Mouse (Mus musculus): ENCODE measurements around the gene Pitpnc1. TPM values are rescaled to one million over a fixed set of nuclear protein-coding genes. Genes with fewer than 3 reads are reported as not detected.
A peak's percentile ranks its signal among the peaks of the same experiment; 100 is the strongest.

The Pitpnc1 gene
- polyA plus RNA-seq, 1 experiment, result 14.0 TPM

DNA sequence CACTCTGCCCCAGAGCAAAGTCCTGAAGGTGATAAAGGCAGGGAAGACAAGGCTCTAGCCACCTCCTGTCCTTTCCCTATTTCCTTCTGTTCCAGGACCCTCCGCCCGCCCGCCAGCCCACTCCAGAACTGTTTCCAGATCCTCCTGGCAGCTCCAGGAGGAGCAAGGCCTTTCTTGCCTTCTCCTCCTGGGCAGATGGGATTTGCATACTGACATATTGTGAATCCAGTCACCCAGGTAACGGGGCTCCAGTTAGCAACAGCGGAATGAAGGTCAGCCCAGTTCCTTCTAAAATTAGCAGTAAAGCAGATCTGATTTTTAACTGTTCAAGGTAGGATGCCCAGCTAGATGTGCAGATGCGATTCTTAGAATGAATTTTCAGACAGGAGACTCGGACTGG lies 114.3 kb downstream of the Pitpnc1 start:
- no peak for TF ChIP-seq POLR2A (IDR thresholded peaks at IDR 0.05; ENCODE audit: borderline replicate concordance, control insufficient read depth, low read depth, low read length)
- no peak for TF ChIP-seq CTCF (IDR thresholded peaks at IDR 0.05; ENCODE audit: control insufficient read depth, insufficient read depth, low read length)
- H3K27ac ChIP-seq (ENCODE audit: control insufficient read depth, insufficient read depth, low read depth, low read length, poor library complexity), result no peak overlapping the region
- WGBS, result 86% methylated on average over 7 of the region's 7 CpGs
- no peaks in the 10 kb centered on the region for H3K4me1 ChIP-seq (ENCODE audit: control insufficient read depth, insufficient read depth, low read length)
- no peak overlapping the region for H3K4me3 ChIP-seq (replicated peaks; ENCODE audit: control insufficient read depth, low read depth, low read length)

GRCm38 (mm10) chr11:107355526-107355925 lies 115.0 kb downstream of the Pitpnc1 start:
- no peak overlapping the region for H3K4me3 ChIP-seq (replicated peaks; ENCODE audit: control insufficient read depth, low read depth, low read length)
- no peak for TF ChIP-seq CTCF (IDR thresholded peaks at IDR 0.05; ENCODE audit: control insufficient read depth, insufficient read depth, low read length)
- no peak for TF ChIP-seq POLR2A (IDR thresholded peaks at IDR 0.05; ENCODE audit: borderline replicate concordance, control insufficient read depth, low read depth, low read length)
- WGBS, result 87% methylated on average over 3 of the region's 3 CpGs
- H3K4me1 ChIP-seq (ENCODE audit: control insufficient read depth, insufficient read depth, low read length), result no peaks in the 10 kb centered on the region
- H3K27ac ChIP-seq (ENCODE audit: control insufficient read depth, insufficient read depth, low read depth, low read length, poor library complexity), result no peak overlapping the region

DNA sequence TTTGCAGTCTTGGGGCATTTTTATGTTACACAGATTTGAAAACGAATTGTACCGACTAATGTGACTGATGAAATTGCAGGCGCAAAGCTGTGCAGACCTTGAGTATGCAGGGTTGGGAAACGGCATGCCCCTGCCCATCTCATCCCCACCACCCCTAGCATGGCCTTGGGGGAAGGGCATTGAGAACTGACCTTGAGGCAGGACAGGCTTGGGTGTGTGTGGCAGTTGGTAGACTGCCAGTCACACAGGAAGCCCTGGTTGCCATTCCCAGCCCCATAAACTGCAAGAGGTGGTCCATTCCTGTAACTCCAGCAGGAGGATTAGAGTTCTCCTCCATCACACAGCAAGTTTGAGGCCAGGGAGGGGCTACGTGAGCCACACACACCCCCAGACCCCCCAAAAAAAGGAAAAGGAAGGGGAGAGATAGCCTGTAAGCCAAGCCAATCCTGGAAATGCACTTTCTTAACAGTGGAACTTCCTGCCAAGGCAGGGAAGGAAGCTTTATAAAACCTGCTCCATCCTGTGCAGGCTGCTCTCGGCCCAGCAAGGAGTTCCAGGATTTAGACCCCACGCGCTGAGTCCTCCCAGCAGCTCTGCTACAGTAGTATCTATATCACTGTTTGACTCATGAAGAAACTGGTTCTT lies 115.9 kb downstream of the Pitpnc1 start:
- Histone ChIP-seq H3K27ac (ENCODE audit: control insufficient read depth, insufficient read depth, low read depth, low read length, poor library complexity) (no peak overlapping the region), H3K4me3 (replicated peaks; ENCODE audit: control insufficient read depth, low read depth, low read length) (no peak overlapping the region), H3K4me1 (ENCODE audit: control insufficient read depth, insufficient read depth, low read length) (no peaks in the 10 kb centered on the region)
- TF ChIP-seq POLR2A (IDR thresholded peaks at IDR 0.05; ENCODE audit: borderline replicate concordance, control insufficient read depth, low read depth, low read length), result no peak
- TF ChIP-seq CTCF (IDR thresholded peaks at IDR 0.05; ENCODE audit: control insufficient read depth, insufficient read depth, low read length), result no peak
- WGBS, result 72% methylated on average over 8 of the region's 8 CpGs

- Histone ChIP-seq H3K4me1 (ENCODE audit: control insufficient read depth, insufficient read depth, low read length) (no peaks in the 10 kb centered on the region; the same call in 1 of the 2 replicates), H3K4me3 (replicated peaks; ENCODE audit: control insufficient read depth, low read depth, low read length) (no peak overlapping the region), H3K27ac (ENCODE audit: control insufficient read depth, insufficient read depth, low read depth, low read length, poor library complexity) (no peak overlapping the region)
- WGBS, result 84% methylated on average over 7 of the region's 7 CpGs
- TF ChIP-seq CTCF (IDR thresholded peaks at IDR 0.05; ENCODE audit: control insufficient read depth, insufficient read depth, low read length) (no peak), POLR2A (IDR thresholded peaks at IDR 0.05; ENCODE audit: borderline replicate concordance, control insufficient read depth, low read depth, low read length) (no peak)
Measured at GRCm38 (mm10) chr11:107352596-107352995, 117.9 kb downstream of the Pitpnc1 start.

- no peak overlapping the region for H3K27ac ChIP-seq (ENCODE audit: control insufficient read depth, insufficient read depth, low read depth, low read length, poor library complexity)
- H3K4me1 ChIP-seq (ENCODE audit: control insufficient read depth, insufficient read depth, low read length), result no peaks in the 10 kb centered on the region; the same call in 1 of the 2 replicates
- no peak overlapping the region for H3K4me3 ChIP-seq (replicated peaks; ENCODE audit: control insufficient read depth, low read depth, low read length)
- TF ChIP-seq POLR2A (IDR thresholded peaks at IDR 0.05; ENCODE audit: borderline replicate concordance, control insufficient read depth, low read depth, low read length), result no peak
- WGBS, result 93% methylated on average over 7 of the region's 7 CpGs
Measured at GRCm38 (mm10) chr11:107349756-107350155, 120.7 kb downstream of the Pitpnc1 start.

- H3K4me1 ChIP-seq (ENCODE audit: control insufficient read depth, insufficient read depth, low read length), result peaks cover 3% of the 10 kb centered on the region
- no peak for TF ChIP-seq CTCF (IDR thresholded peaks at IDR 0.05; ENCODE audit: control insufficient read depth, insufficient read depth, low read length)
- 85% methylated on average over 4 of the region's 4 CpGs for WGBS
Measured at GRCm38 (mm10) chr11:107343031-107343430, 127.5 kb downstream of the Pitpnc1 start.

DNA sequence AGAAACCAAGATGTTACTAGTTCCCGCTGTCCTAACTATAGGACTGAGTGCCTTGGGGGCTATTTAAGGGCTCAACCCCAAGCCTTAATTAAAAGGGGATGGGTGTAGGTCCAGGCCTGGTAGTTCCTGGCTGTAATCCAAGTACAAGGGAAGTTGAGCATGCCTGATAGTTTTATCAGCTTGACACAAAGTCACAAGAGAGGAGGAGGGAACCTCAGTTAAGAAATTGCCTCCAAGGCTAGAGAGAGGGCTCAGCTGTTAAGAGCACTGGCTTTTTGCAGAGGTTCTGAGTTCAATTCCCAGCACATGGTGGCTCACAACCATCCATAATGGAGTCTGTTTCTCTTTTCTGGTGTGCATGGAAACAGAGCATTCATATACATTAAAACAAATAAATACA lies 128.1 kb downstream of the Pitpnc1 start:
- Histone ChIP-seq H3K27ac (ENCODE audit: control insufficient read depth, insufficient read depth, low read depth, low read length, poor library complexity) (no peak overlapping the region), H3K4me3 (replicated peaks; ENCODE audit: control insufficient read depth, low read depth, low read length) (no peak overlapping the region), H3K4me1 (ENCODE audit: control insufficient read depth, insufficient read depth, low read length) (peaks cover 3% of the 10 kb centered on the region)
- no peak for TF ChIP-seq POLR2A (IDR thresholded peaks at IDR 0.05; ENCODE audit: borderline replicate concordance, control insufficient read depth, low read depth, low read length)
- no peak for TF ChIP-seq CTCF (IDR thresholded peaks at IDR 0.05; ENCODE audit: control insufficient read depth, insufficient read depth, low read length)
- 63% methylated on average over 1 of the region's 1 CpGs for WGBS

More at GRCm38 (mm10) chr11:107343031-107343430, 127.5 kb downstream of the Pitpnc1 start:
- no peak overlapping the region for H3K4me3 ChIP-seq (replicated peaks; ENCODE audit: control insufficient read depth, low read depth, low read length)
- no peak overlapping the region for H3K27ac ChIP-seq (ENCODE audit: control insufficient read depth, insufficient read depth, low read depth, low read length, poor library complexity)

DNA sequence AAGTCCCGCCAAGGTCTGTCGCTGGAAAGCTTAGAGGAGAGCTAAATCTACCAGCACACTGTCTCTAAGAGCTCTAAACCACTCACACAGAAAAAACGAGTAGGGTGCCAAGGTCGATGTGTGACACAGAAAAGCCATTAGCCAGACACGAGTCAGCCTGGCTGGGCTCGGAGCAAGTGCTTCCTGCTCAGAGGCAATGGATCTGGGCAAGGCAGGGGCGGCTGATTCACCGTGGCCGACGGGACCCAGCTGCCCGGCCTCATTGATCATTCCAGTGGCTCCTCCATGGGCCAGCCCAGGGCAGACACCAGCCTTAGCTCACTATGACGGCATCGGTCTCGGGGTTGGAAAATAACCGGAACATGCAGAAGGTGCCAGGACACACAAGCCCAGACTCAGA lies 129.2 kb downstream of the Pitpnc1 start:
- Histone ChIP-seq H3K27ac (ENCODE audit: control insufficient read depth, insufficient read depth, low read depth, low read length, poor library complexity) (peak overlapping the region; percentile 1; the same call in 1 of the 2 replicates), H3K4me3 (replicated peaks; ENCODE audit: control insufficient read depth, low read depth, low read length) (no peak overlapping the region), H3K4me1 (ENCODE audit: control insufficient read depth, insufficient read depth, low read length) (peaks cover 3% of the 10 kb centered on the region)
- TF ChIP-seq CTCF (IDR thresholded peaks at IDR 0.05; ENCODE audit: control insufficient read depth, insufficient read depth, low read length) (no peak), POLR2A (IDR thresholded peaks at IDR 0.05; ENCODE audit: borderline replicate concordance, control insufficient read depth, low read depth, low read length) (no peak)
- 68% methylated on average over 15 of the region's 15 CpGs for WGBS

GRCm38 (mm10) chr11:107340793-107341192 lies 129.7 kb downstream of the Pitpnc1 start:
- Histone ChIP-seq H3K27ac (ENCODE audit: control insufficient read depth, insufficient read depth, low read depth, low read length, poor library complexity) (no peak overlapping the region), H3K4me3 (replicated peaks; ENCODE audit: control insufficient read depth, low read depth, low read length) (no peak overlapping the region), H3K4me1 (ENCODE audit: control insufficient read depth, insufficient read depth, low read length) (peaks cover 3% of the 10 kb centered on the region)
- WGBS, result 13% methylated on average over 2 of the region's 2 CpGs
- TF ChIP-seq CTCF (IDR thresholded peaks at IDR 0.05; ENCODE audit: control insufficient read depth, insufficient read depth, low read length) (no peak), POLR2A (IDR thresholded peaks at IDR 0.05; ENCODE audit: borderline replicate concordance, control insufficient read depth, low read depth, low read length) (no peak)

Data from bone marrow, adult 2 months (tissue).